Mouse (Mus musculus) regulatory T cell (primary cell): ENCODE data around the gene Sept9.

Source experiments
- in situ Hi-C: fragments of 300-600 bp; cut with MboI, MseI; formaldehyde crosslinking; loops from one replicate; pipeline ENCODE4 v1.15.1; 2025; ENCODE audit warnings: high pct_unique_total_duplicates

Sept9 gene

GRCm38 (mm10) chr11:117245846-117246245 is 46.4 kb downstream of the Sept9 start:
- in situ Hi-C loops: loop anchor here (5.0 to 10.0 kb wide), 2 partner anchors 61 to 831 kb away; partner anchors contain the start of gene Rnf157

GRCm38 (mm10) chr11:117246286-117246685 is 46.8 kb downstream of the Sept9 start:
- in situ Hi-C loops: loop anchor here (5.0 to 10.0 kb wide), 2 partner anchors 61 to 831 kb away; partner anchors contain the start of gene Rnf157

GRCm38 (mm10) chr11:117246981-117247431 is 47.5 kb downstream of the Sept9 start:
- in situ Hi-C loops: loop anchor here (5.0 to 10.0 kb wide), 2 partner anchors 60 to 832 kb away; partner anchors contain the start of gene Rnf157

- in situ Hi-C loops: loop anchor here (5.0 to 10.0 kb wide), 2 partner anchors 60 to 833 kb away; partner anchors contain the start of gene Rnf157
Observed at GRCm38 (mm10) chr11:117247541-117247940, 48.1 kb downstream of the Sept9 start.

GRCm38 (mm10) chr11:117248734-117249248 is 49.3 kb downstream of the Sept9 start:
- in situ Hi-C loops: loop anchor here (5.0 to 10.0 kb wide), 2 partner anchors 59 to 834 kb away; partner anchors contain the start of gene Rnf157

GRCm38 (mm10) chr11:117249282-117249984 is 50.0 kb downstream of the Sept9 start:
- in situ Hi-C loops: loop anchor here (5.0 to 10.0 kb wide), 2 partner anchors 58 to 835 kb away; partner anchors contain the start of gene Rnf157

GRCm38 (mm10) chr11:117249985-117250928 is 50.8 kb downstream of the Sept9 start:
- in situ Hi-C loops: loop anchor here (5.0 to 10.0 kb wide), 2 partner anchors 57 to 835 kb away; partner anchors contain the start of gene Rnf157

GRCm38 (mm10) chr11:117251755-117252154 is 52.3 kb downstream of the Sept9 start:
- in situ Hi-C loops: no loop called here

- in situ Hi-C loops: no loop called here
Observed at GRCm38 (mm10) chr11:117252846-117253245, 53.4 kb downstream of the Sept9 start.

GRCm38 (mm10) chr11:117254161-117255107 is 55.0 kb downstream of the Sept9 start:
- in situ Hi-C loops: no loop called here

GRCm38 (mm10) chr11:117255108-117255489 is 55.6 kb downstream of the Sept9 start:
- in situ Hi-C loops: no loop called here

- in situ Hi-C loops: no loop called here
Observed at GRCm38 (mm10) chr11:117256088-117256487, 56.6 kb downstream of the Sept9 start.

GRCm38 (mm10) chr11:117256840-117257239 is 57.4 kb downstream of the Sept9 start:
- in situ Hi-C loops: no loop called here

GRCm38 (mm10) chr11:117257266-117257665 is 57.8 kb downstream of the Sept9 start:
- in situ Hi-C loops: no loop called here

GRCm38 (mm10) chr11:117257842-117258241 is 58.4 kb downstream of the Sept9 start:
- in situ Hi-C loops: no loop called here

GRCm38 (mm10) chr11:117259178-117259960 is 59.9 kb downstream of the Sept9 start:
- in situ Hi-C loops: no loop called here

- in situ Hi-C loops: no loop called here
Observed at GRCm38 (mm10) chr11:117260631-117261030, 61.2 kb downstream of the Sept9 start.

- in situ Hi-C loops: no loop called here
Observed at GRCm38 (mm10) chr11:117263096-117263808, 63.8 kb downstream of the Sept9 start.
